Mouse (Mus musculus) cortical plate, adult 2 months (tissue): ENCODE measurements at regions not wholly inside any gene's neighbourhood (a gene's known extent, or its start where the extent isn't known, plus 50 kb on each side); places are given as distances from the start of the nearest gene placed in this dataset.

Experiments used
- H3K27ac ChIP-seq: fragments of 200-500 bp; 2 replicates; pipeline ENCODE4 v1.5.1; 2012; ENCODE audit warnings: low read length, control low read depth, inconsistent platforms; ENCODE audit not compliant: insufficient read depth
- H3K4me1 ChIP-seq: fragments of 200-500 bp; 2 replicates; pipeline ENCODE4 v1.6.1; 2011; ENCODE audit warnings: low read length; ENCODE audit not compliant: control insufficient read depth, insufficient read depth
- H3K4me3 ChIP-seq: fragments of 200-500 bp; 2 replicates; pipeline ENCODE4 v1.5.1; 2011; ENCODE audit warnings: mild to moderate bottlenecking, low read length, control low read depth; ENCODE audit not compliant: insufficient read depth
- CTCF ChIP-seq: fragments of 200-500 bp; IDR thresholded peaks from 2 replicates; pipeline ENCODE4 v1.5.1; 2011; ENCODE audit warnings: mild to moderate bottlenecking, control low read depth, low read length; ENCODE audit not compliant: insufficient read depth; ENCODE audit errors: extremely low read depth
- POLR2A ChIP-seq: fragments of 200-500 bp; IDR thresholded peaks from 2 replicates; pipeline ENCODE4 v1.6.1; 2011; ENCODE audit warnings: mild to moderate bottlenecking, low read length, control low read depth; ENCODE audit not compliant: insufficient read depth; ENCODE audit errors: extremely low read depth

DNA sequence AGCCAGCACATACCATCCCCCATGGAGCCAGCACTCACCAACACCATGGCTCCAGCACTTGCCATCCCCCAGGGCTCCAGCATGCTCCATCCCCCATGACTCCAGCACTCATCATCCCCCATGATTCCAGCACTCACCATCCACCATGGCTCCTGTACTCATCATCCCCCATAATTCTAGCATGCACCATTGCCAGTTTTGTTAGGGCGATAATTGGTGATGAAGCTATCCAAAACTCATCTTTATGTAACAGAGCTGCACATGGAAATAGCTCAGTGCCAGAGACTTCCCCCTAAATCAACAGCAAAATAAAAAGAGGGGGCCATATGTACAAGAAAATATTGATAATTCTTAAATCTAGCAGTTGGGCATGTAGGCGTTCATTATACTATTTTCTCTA lies 188.9 kb upstream of the Gadl1 start:
- H3K4me1 ChIP-seq: no peaks in the 10 kb centered on the region
- no peak overlapping the region for H3K4me3 ChIP-seq
- no peak for TF ChIP-seq POLR2A
- no peak for TF ChIP-seq CTCF
- H3K27ac ChIP-seq: no peak overlapping the region

- Histone ChIP-seq H3K27ac (no peak overlapping the region), H3K4me3 (no peak overlapping the region), H3K4me1 (no peaks in the 10 kb centered on the region)
- TF ChIP-seq CTCF: no peak
- no peak for TF ChIP-seq POLR2A
Measured at GRCm38 (mm10) chr9:115720841-115721240, 188.4 kb upstream of the Gadl1 start.

DNA sequence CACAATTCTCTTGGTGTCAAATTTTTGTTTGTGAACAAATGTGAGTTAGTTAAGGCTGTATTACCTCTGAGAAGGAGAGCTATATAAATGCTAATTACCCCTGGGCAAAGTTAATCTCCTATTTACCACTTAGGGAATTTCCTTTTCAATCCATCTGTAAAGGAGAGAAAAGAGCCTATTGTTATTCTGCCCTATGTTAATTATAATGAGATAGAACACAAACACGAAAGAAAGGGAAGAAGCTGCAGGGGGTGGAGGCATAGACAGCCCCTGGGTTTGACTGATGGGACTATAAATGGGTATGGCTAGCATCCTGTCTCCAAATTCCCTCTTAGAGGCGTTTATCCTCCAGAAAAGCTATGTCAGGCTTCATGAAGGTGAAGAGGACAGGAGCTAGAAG lies 185.2 kb upstream of the Gadl1 start:
- TF ChIP-seq POLR2A (no peak), CTCF (no peak)
- Histone ChIP-seq H3K4me3 (no peak overlapping the region), H3K4me1 (no peaks in the 10 kb centered on the region), H3K27ac (no peak overlapping the region)

DNA sequence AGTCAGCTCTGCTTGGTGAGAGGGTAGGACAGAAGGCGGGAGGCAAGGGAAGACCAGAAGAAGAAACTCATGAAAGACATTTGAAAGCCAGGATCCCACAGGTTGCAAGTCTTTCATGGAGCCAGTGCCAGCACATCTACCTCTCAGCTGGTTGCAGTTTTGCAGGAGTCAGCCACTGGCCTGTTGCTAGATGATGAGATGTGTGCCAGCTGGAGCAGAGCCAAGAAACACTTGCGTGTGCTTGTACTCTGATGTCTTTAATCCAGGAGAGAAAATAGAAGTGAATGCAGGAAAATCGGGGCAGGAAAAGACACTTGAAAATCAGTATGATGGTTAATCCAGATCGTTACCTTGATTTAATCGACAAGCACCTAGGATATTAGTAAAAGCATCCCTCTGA lies 181.9 kb upstream of the Gadl1 start:
- H3K27ac ChIP-seq: no peak overlapping the region
- no peaks in the 10 kb centered on the region for H3K4me1 ChIP-seq
- H3K4me3 ChIP-seq: no peak overlapping the region
- no peak for TF ChIP-seq POLR2A
- no peak for TF ChIP-seq CTCF

DNA sequence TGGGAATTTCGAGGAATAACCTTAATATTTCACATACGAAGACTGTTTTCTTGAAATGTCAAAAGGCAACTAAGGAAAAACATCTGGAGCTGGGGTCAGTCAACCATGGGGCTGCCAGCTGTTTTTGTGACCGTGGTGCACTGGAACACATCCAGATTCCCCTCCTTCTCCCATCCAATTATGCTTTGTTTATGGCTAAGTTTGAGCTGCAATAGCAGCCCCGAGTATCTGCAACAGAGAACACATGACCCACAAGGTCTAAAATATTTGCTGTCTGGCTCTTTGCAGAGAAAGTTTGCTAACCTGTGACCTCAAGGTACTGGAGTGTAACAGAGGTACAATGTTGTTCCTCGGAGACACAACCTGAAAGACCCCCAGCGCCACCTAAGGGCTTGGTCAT lies 177.7 kb upstream of the Gadl1 start:
- Histone ChIP-seq H3K4me1 (no peaks in the 10 kb centered on the region), H3K27ac (no peak overlapping the region), H3K4me3 (no peak overlapping the region)
- TF ChIP-seq CTCF (no peak), POLR2A (no peak)

DNA sequence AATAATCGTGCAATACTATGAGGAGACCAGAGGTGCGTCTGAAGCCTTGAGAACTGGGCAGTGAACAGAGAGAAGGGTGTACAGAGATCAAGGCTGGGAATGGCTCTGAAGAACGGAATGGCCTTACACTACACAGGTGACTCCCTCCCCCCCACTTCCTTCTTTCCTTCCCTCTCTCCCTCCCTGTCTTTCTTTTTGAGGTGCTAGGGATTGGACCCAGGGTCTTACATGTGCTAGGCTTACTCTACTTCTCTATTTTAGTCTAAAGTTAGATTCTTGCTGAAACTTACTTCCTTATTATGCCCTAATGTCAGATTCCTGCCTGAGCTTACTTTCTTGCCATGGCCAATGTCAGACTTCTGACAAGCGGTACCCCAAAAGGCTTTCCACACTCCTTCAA lies 176.2 kb upstream of the Gadl1 start:
- peaks cover 2% of the 10 kb centered on the region for H3K4me1 ChIP-seq
- H3K4me3 ChIP-seq: no peak overlapping the region
- no peak overlapping the region; the same call in 1 of the 2 replicates for H3K27ac ChIP-seq
- no peak for TF ChIP-seq POLR2A
- TF ChIP-seq CTCF: no peak

GRCm38 (mm10) chr9:115739984-115740383 lies 169.3 kb upstream of the Gadl1 start:
- no peak overlapping the region for H3K4me3 ChIP-seq
- H3K4me1 ChIP-seq: peaks cover 2% of the 10 kb centered on the region
- no peak for TF ChIP-seq CTCF
- TF ChIP-seq POLR2A: no peak
- no peak overlapping the region for H3K27ac ChIP-seq

GRCm38 (mm10) chr9:115746436-115746835 lies 162.8 kb upstream of the Gadl1 start:
- TF ChIP-seq POLR2A (no peak), CTCF (no peak)

GRCm38 (mm10) chr9:115760496-115760895 lies 148.8 kb upstream of the Gadl1 start:
- Histone ChIP-seq H3K4me3 (no peak overlapping the region), H3K27ac (no peak overlapping the region), H3K4me1 (no peaks in the 10 kb centered on the region)
- TF ChIP-seq POLR2A (no peak), CTCF (no peak)

More at GRCm38 (mm10) chr9:115746436-115746835, 162.8 kb upstream of the Gadl1 start:
- Histone ChIP-seq H3K27ac (no peak overlapping the region), H3K4me1 (no peaks in the 10 kb centered on the region), H3K4me3 (no peak overlapping the region)

GRCm38 (mm10) chr9:115764136-115764535 lies 145.1 kb upstream of the Gadl1 start:
- H3K4me3 ChIP-seq: no peak overlapping the region
- H3K4me1 ChIP-seq: no peaks in the 10 kb centered on the region
- no peak for TF ChIP-seq CTCF
- TF ChIP-seq POLR2A: no peak
- H3K27ac ChIP-seq: no peak overlapping the region
